Mouse (Mus musculus): ENCODE measurements at regions not wholly inside any gene's neighbourhood (a gene's known extent, or its start where the extent isn't known, plus 50 kb on each side); places are given as distances from the start of the nearest gene placed in this dataset.

GRCm38 (mm10) chr6:31325621-31326020 is 72.9 kb upstream of the Mkln1 start:
- no peak for DNase-seq

DNA sequence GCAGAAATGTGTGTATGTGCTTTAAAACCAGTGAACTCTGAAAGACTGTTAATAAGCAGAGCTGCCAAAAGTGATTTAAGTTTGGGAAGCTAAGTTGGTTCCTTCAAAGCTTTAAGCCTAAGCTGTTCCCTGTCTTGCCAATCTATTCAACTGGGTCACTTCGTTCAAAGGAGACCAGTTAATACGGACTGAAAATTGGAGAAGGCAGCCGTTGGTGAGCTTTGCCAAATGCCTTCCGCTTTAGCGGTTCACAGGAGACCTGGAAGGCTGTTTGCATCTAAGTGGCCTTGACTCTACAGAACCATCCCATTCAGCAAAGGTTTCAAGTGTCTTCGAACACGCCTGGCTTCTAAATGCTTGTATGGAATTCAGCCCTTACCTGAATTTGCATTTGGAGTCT is 68.2 kb upstream of the Mkln1 start:
- DNase-seq, result no peak

- DNase-seq, result no peak
Observed at GRCm38 (mm10) chr6:31330868-31331267, 67.7 kb upstream of the Mkln1 start.

GRCm38 (mm10) chr6:31332254-31332653 is 66.3 kb upstream of the Mkln1 start:
- DNase-seq, result no peak

DNA sequence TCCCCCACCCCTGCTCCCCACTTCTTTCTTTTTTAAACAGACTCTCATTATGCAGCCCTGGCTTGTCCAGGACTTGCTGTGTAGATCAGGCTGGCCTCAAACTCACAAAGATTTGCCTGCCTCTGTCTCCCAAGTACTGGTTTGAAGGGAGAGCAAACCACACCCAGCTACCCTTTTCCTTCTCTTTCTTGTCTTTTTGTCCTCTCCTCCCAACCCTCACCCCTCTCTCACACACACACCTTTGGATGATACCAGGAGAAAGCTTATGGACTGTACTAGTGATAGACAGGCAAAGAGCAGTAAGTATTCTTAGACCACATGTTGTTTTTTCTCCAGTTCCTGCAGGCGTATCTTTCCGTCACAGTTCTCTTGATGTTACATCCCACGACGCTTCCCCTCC is 65.8 kb upstream of the Mkln1 start:
- DNase-seq, result no peak

GRCm38 (mm10) chr6:31333228-31333922 is 65.2 kb upstream of the Mkln1 start:
- DNase-seq, result no peak

- no peak for DNase-seq
Observed at GRCm38 (mm10) chr6:31334086-31334485, 64.4 kb upstream of the Mkln1 start.

GRCm38 (mm10) chr6:31339122-31339947 is 59.2 kb upstream of the Mkln1 start:
- DNase-seq, result no peak

GRCm38 (mm10) chr6:31339948-31340250 is 58.6 kb upstream of the Mkln1 start:
- no peak for DNase-seq

- no peak for DNase-seq
Observed at GRCm38 (mm10) chr6:31345366-31346084, 53.0 kb upstream of the Mkln1 start.

- DNase-seq, result no peak
Observed at GRCm38 (mm10) chr6:31348333-31348732, 50.2 kb upstream of the Mkln1 start.

Data from kidney, postnatal 25 days (tissue).